Mouse (Mus musculus) spleen, adult 2 months (tissue): ENCODE measurements around the gene Zfp655.

Experiments
- CTCF ChIP-seq: fragments of 200-500 bp; IDR thresholded peaks from 2 replicates; pipeline ENCODE4 v1.5.1; 2011; ENCODE audit warnings: mild to moderate bottlenecking, inconsistent platforms; ENCODE audit not compliant: insufficient read depth, insufficient read length, insufficient replicate concordance; ENCODE audit errors: extremely low read depth
- POLR2A ChIP-seq: fragments of 200-500 bp; IDR thresholded peaks from 2 replicates; pipeline ENCODE4 v1.6.1; 2011; ENCODE audit warnings: low read depth, low read length, inconsistent platforms

DNA sequence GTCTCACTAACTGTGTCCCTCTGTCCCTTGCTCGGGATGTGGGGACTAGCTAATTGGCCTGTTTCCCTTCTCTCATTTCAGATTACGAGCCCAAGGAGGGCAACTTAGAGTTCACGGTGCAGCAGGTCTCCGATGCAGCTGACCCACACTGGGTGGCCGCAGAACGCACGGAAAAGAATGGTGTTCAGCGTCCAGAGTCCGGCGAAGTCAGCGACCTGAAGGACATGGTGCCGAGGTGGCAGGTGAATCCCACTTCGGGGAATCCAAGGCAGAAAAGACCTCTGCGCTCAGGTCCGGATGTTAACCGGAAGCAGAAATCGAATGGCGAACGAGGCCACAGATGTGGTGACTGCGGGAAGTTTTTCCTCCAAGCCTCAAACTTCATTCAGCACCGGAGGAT is 13.3 kb upstream of the Zfp655 start:
- TF ChIP-seq CTCF = no peak
- TF ChIP-seq POLR2A = no peak
